In genomic region chr17:28384298-28384697, GRCm38 (mm10) we compare ENCODE assay signal across 10 mouse cellular contexts. TPM values are rescaled to one million over a fixed set of nuclear protein-coding genes. Genes with fewer than 3 reads are reported as not detected.
DNase-seq lines count a peak whose midpoint lies in the region; TF ChIP-seq lines count a peak whose summit lies in the region.
"Had no signal": no experiment of that assay in that cellular context is flagged by ENCODE, and none has a peak within 500 bp of the region (broad histone marks: within the 10 kb centered on the region; RNA-seq: fewer than 3 reads in every experiment).

No protein-coding gene starts in this region.

- no peaks in the 10 kb centered on the region for H3K79me2 ChIP-seq in heart, adult 2 months (replicated peaks; ENCODE audit: control insufficient read depth, insufficient read depth, low read length)

- no peak for TF ChIP-seq EP300 in heart, adult 2 months (IDR thresholded peaks at IDR 0.05; ENCODE audit: insufficient read depth, low read depth, low read length)

- TF ChIP-seq POLR2A in heart, adult 2 months (IDR thresholded peaks at IDR 0.05; ENCODE audit: insufficient read depth, low read depth, low read length), result no peak

- H3K9me3 ChIP-seq in heart, embryonic 10.5 days, result no peaks in the 10 kb centered on the region
- H3K9me3 ChIP-seq: limb, embryonic 15.5 days had no signal

- no peak overlapping the region for H3K9ac ChIP-seq in heart, adult 2 months (ENCODE audit: low read depth, low read length)
- H3K9ac ChIP-seq: limb, embryonic 15.5 days had no signal

- intact Hi-C loops in heart, adult 2 months (cut with DNase I), result no loop called here

- no peaks in the 10 kb centered on the region for H3K36me3 ChIP-seq in heart, adult 2 months (ENCODE audit: control insufficient read depth, insufficient read depth, low read length)
- H3K36me3 ChIP-seq in heart, embryonic 10.5 days, result no peaks in the 10 kb centered on the region
- H3K36me3 ChIP-seq: limb, embryonic 15.5 days had no signal

- WGBS in heart, adult 2 months, result 74% methylated on average over 4 of the region's 4 CpGs
- 61% methylated on average over 4 of the region's 4 CpGs for WGBS in heart, embryonic 10.5 days

- peaks cover 2% of the 10 kb centered on the region; the same call in 1 of the 2 replicates for H3K27me3 ChIP-seq in heart, adult 2 months (ENCODE audit: control insufficient read depth, insufficient read depth, low read length)
- peaks cover 59% of the 10 kb centered on the region for H3K27me3 ChIP-seq in heart, embryonic 10.5 days (ENCODE audit: insufficient read depth, poor library complexity, severe bottlenecking)

- DNase-seq in heart, adult 2 months, result no peak
- no peak for DNase-seq in heart, embryonic 10.5 days (ENCODE audit: low spot score)
- peak; percentile 38 for DNase-seq in right cerebral cortex, postnatal 4 days
- DNase-seq in right cerebral cortex, postnatal 10 days (ENCODE audit: low spot score in 2 of 2), result no peak
- DNase-seq in adrenal gland, postnatal 36 days, result peak; percentile 48 to 57
- DNase-seq in thymus, postnatal 4 days, result peak; percentile 80
- DNase-seq in right cerebral cortex, postnatal 14 days, result no peak
- no peak for DNase-seq in urinary bladder, postnatal 4 days (ENCODE audit: low spot score in 2 of 2)
- DNase-seq: gastrocnemius, postnatal 25 days had no signal

- peak; percentile 63 for TF ChIP-seq CTCF in heart, adult 2 months (IDR thresholded peaks at IDR 0.05)

- H3K27ac ChIP-seq in heart, adult 2 months, result no peak overlapping the region
- H3K27ac ChIP-seq in heart, embryonic 10.5 days, result no peak overlapping the region
- H3K27ac ChIP-seq: limb, embryonic 15.5 days had no signal

- H3K4me3 ChIP-seq in heart, adult 2 months, result no peak overlapping the region
- H3K4me3 ChIP-seq in heart, embryonic 10.5 days, result no peak overlapping the region
- H3K4me3 ChIP-seq: limb, embryonic 15.5 days had no signal

- no peaks in the 10 kb centered on the region for H3K4me1 ChIP-seq in heart, adult 2 months (ENCODE audit: control insufficient read depth, insufficient read depth, low read length)
- H3K4me1 ChIP-seq in heart, embryonic 10.5 days, result peaks cover 19% of the 10 kb centered on the region

RNA-seq across cellular contexts. Expression of gene Tulp1, which starts 19.3 kb away (rescaled TPM):
- total RNA-seq in heart, adult 2 months (2021), result not detected
- polyA plus RNA-seq in heart, adult 2 months (2012; rRNA removed), result 0.38 TPM in 1 of 2 replicates, not detected in the other
- polyA plus RNA-seq in heart, embryonic 10.5 days (2016; fragmentation: Nextera tagmentation; extraction: Ambion mirVana), result 5.0 and 5.7 TPM in 2 replicates
- under 1 TPM in 1 of 2 experiments, not detected in 1; 0.43 TPM for total RNA-seq in adrenal gland, postnatal 36 days (2021)
- total RNA-seq: gastrocnemius, postnatal 25 days had no signal

RNA-seq across cellular contexts. Expression of gene Tead3, which starts 33.7 kb away (rescaled TPM):
- total RNA-seq in heart, adult 2 months (2021), result 10 to 100 TPM; 12.7 to 13.7 TPM
- polyA plus RNA-seq in heart, adult 2 months (2012; rRNA removed), result 20.2 and 21.2 TPM in 2 replicates
- polyA plus RNA-seq in heart, embryonic 10.5 days (2016; fragmentation: Nextera tagmentation; extraction: Ambion mirVana), result 6.3 and 6.5 TPM in 2 replicates
- 10 to 100 TPM; 10.0 to 10.1 TPM for total RNA-seq in adrenal gland, postnatal 36 days (2021)

RNA-seq across cellular contexts. Expression of gene Rpl10a, which starts 56.0 kb away (rescaled TPM):
- 100 to 1,000 TPM; 360 to 417 TPM for total RNA-seq in heart, adult 2 months (2021)
- polyA plus RNA-seq in heart, adult 2 months (2012; rRNA removed), result 634 and 1,197 TPM in 2 replicates
- polyA plus RNA-seq in heart, embryonic 10.5 days (2016; fragmentation: Nextera tagmentation; extraction: Ambion mirVana), result 345 and 365 TPM in 2 replicates
- total RNA-seq in adrenal gland, postnatal 36 days (2021), result 100 to 1,000 TPM; 847 to 904 TPM

Comparison
In these comparisons a context has a peak if more than half of its experiments do, and no peak if none do; other contexts are left out.
1. DNase-seq: peak in right cerebral cortex, postnatal 4 days (single experiment), adrenal gland, postnatal 36 days (2 of 2) and thymus, postnatal 4 days (single experiment); none in heart, adult 2 months (0 of 2), heart, embryonic 10.5 days (single experiment), right cerebral cortex, postnatal 10 days (0 of 2), right cerebral cortex, postnatal 14 days (single experiment) and urinary bladder, postnatal 4 days (0 of 2).